Mouse (Mus musculus) lung, adult 2 months (tissue): Measurements from ENCODE around the gene Nfil3.
A peak's percentile ranks its signal among the peaks of the same experiment; 100 is the strongest.

Source experiments
- CTCF ChIP-seq: fragments of 200-500 bp; IDR thresholded peaks from 2 replicates; pipeline ENCODE4 v1.5.1; 2011; ENCODE audit warnings: mild to moderate bottlenecking, low read length, control low read depth; ENCODE audit not compliant: insufficient read depth
- POLR2A ChIP-seq: fragments of 200-500 bp; IDR thresholded peaks from 2 replicates; pipeline ENCODE4 v1.6.1; 2011; ENCODE audit warnings: low read depth, mild to moderate bottlenecking, control low read depth, low read length, borderline replicate concordance; ENCODE audit errors: extremely low read depth

GRCm38 (mm10) chr13:52980211-52980950, 492 bp downstream of the Nfil3 start:
- TF ChIP-seq CTCF (no peak), POLR2A (0 out of 2 replicates have a peak, but pooled peaks have one; percentile 4)
